Mouse (Mus musculus): ENCODE data around the gene Vps37d. TPM values are rescaled to one million over a fixed set of nuclear protein-coding genes. Genes with fewer than 3 reads are reported as not detected.

Gene Vps37d
- polyA plus RNA-seq, 1 experiment from 2014 or later: 37.0 TPM

GRCm38 (mm10) chr5:135023344-135024173 is 54.5 kb downstream of the Vps37d start, which contains the start of gene Stx1a:
Gene Stx1a (plus strand): TSS chr5:135023482.
- Histone ChIP-seq H3K27me3 (replicated peaks) (no peaks in the 10 kb centered on the region), H3K4me1 (peaks cover 21% of the 10 kb centered on the region), H3K9me3 (no peaks in the 10 kb centered on the region), H3K4me3 (peak within 1 kb of the TSS; percentile 68), H3K36me3 (no peaks in the 10 kb centered on the region), H3K27ac (no peak within 1 kb of the TSS), H3K4me2 (replicated peaks) (peak within 1 kb of the TSS; percentile 95), H3K9ac (peak within 1 kb of the TSS; percentile 78)
- under 1% methylated on average over 61 of the region's 61 CpGs for WGBS
- ATAC-seq (ENCODE audit: low FRiP score, low read depth): peak; percentile 94

Other genes starting within 250 kb of the Vps37d start
- gene Tmem270, start 171.5 kb downstream of the Vps37d start, polyA plus RNA-seq (2016; fragmentation: Nextera tagmentation; extraction: Ambion mirVana): not detected in 2 replicates
- 2.6 and 2.7 TPM in 2 replicates for gene Cldn13, start 162.7 kb downstream of the Vps37d start, polyA plus RNA-seq (2016; fragmentation: Nextera tagmentation; extraction: Ambion mirVana)
- gene Mettl27, start 145.9 kb downstream of the Vps37d start, polyA plus RNA-seq (2016; fragmentation: Nextera tagmentation; extraction: Ambion mirVana): 8.8 and 10.1 TPM in 2 replicates
- 2.0 and 2.1 TPM in 2 replicates for gene Cldn4, start 131.3 kb downstream of the Vps37d start, polyA plus RNA-seq (2016; fragmentation: Nextera tagmentation; extraction: Ambion mirVana)
- gene Cldn3, start 92.1 kb downstream of the Vps37d start, polyA plus RNA-seq (2016; fragmentation: Nextera tagmentation; extraction: Ambion mirVana): 1.7 and 1.9 TPM in 2 replicates
- gene Abhd11, start 69.1 kb downstream of the Vps37d start, polyA plus RNA-seq (2016; fragmentation: Nextera tagmentation; extraction: Ambion mirVana): 51.6 and 56.3 TPM in 2 replicates
- 41.6 and 54.5 TPM in 2 replicates for gene Stx1a, start 54.8 kb downstream of the Vps37d start, polyA plus RNA-seq (2016; fragmentation: Nextera tagmentation; extraction: Ambion mirVana)
- 30.3 and 32.2 TPM in 2 replicates for gene Dnajc30, start 14.1 kb downstream of the Vps37d start, polyA plus RNA-seq (2016; fragmentation: Nextera tagmentation; extraction: Ambion mirVana)
- 106 and 112 TPM in 2 replicates for gene Bud23, start 13.3 kb downstream of the Vps37d start, polyA plus RNA-seq (2016; fragmentation: Nextera tagmentation; extraction: Ambion mirVana)
- gene Mlxipl, start 11.6 kb upstream of the Vps37d start, polyA plus RNA-seq (2016; fragmentation: Nextera tagmentation; extraction: Ambion mirVana): 0.58 and 0.66 TPM in 2 replicates
- 23.6 and 23.8 TPM in 2 replicates for gene Tbl2, start 71.4 kb upstream of the Vps37d start, polyA plus RNA-seq (2016; fragmentation: Nextera tagmentation; extraction: Ambion mirVana)
- 50.1 and 50.2 TPM in 2 replicates for gene Bcl7b, start 90.0 kb upstream of the Vps37d start, polyA plus RNA-seq (2016; fragmentation: Nextera tagmentation; extraction: Ambion mirVana)
- gene Baz1b, start 109.0 kb upstream of the Vps37d start, polyA plus RNA-seq (2016; fragmentation: Nextera tagmentation; extraction: Ambion mirVana): 54.7 and 58.6 TPM in 2 replicates
- gene Fzd9, start 173.0 kb upstream of the Vps37d start, polyA plus RNA-seq (2016; fragmentation: Nextera tagmentation; extraction: Ambion mirVana): 11.9 and 14.5 TPM in 2 replicates